Mouse (Mus musculus): ENCODE results near the gene Sprr2a2. TPM values are rescaled to one million over a fixed set of nuclear protein-coding genes. Genes with fewer than 3 reads are reported as not detected.
A peak's percentile ranks its signal among the peaks of the same experiment; 100 is the strongest.
"Not testable (repeated sequence)": the region's sequence is repeated elsewhere in the genome, so short reads cannot be mapped to it uniquely, and the experiment has no call there.

Gene Sprr2a2
- 4.6 and 6.2 TPM in 2 replicates for polyA plus RNA-seq (2014; fragmentation: Nextera tagmentation; extraction: Ambion mirVana)

GRCm38 (mm10) chr3:92215569-92215968, at the start of gene Sprr2a2, which contains the start of gene Sprr2a1:
Gene Sprr2a2 (plus strand): TSS chr3:92215920.
Gene Sprr2a1 (plus strand): TSS chr3:92215799.
- H3K4me3 ChIP-seq (ENCODE audit: low read depth, low read length); H3K4me1 ChIP-seq (ENCODE audit: control insufficient read depth, insufficient read depth, low read length); H3K4me2 ChIP-seq (ENCODE audit: low read depth, low read length); DNase-seq (ENCODE audit: low spot score); H3K9me3 ChIP-seq (ENCODE audit: control insufficient read depth, low read length); ATAC-seq (ENCODE audit: low read depth); H3K36me3 ChIP-seq (ENCODE audit: control insufficient read depth, insufficient read depth, low read length); H3K27ac ChIP-seq (replicated peaks; ENCODE audit: low read depth, low read length); H3K9ac ChIP-seq (ENCODE audit: low read depth, low read length); H3K27me3 ChIP-seq (replicated peaks; ENCODE audit: control insufficient read depth, insufficient read depth, low read length): not testable (repeated sequence)
- WGBS, result no CpG with 5 or more reads among the region's 2 CpGs

GRCm38 (mm10) chr3:92169847-92170246, 45.9 kb upstream of the Sprr2a2 start:
- Histone ChIP-seq H3K4me1 (ENCODE audit: control insufficient read depth, insufficient read depth, low read length) (no peaks in the 10 kb centered on the region), H3K27ac (replicated peaks; ENCODE audit: low read depth, low read length) (no peak overlapping the region), H3K9me3 (ENCODE audit: control insufficient read depth, low read length) (no peaks in the 10 kb centered on the region), H3K9ac (ENCODE audit: low read depth, low read length) (no peak overlapping the region), H3K4me2 (ENCODE audit: low read depth, low read length) (no peak overlapping the region), H3K36me3 (ENCODE audit: control insufficient read depth, insufficient read depth, low read length) (no peaks in the 10 kb centered on the region), H3K27me3 (replicated peaks; ENCODE audit: control insufficient read depth, insufficient read depth, low read length) (no peaks in the 10 kb centered on the region), H3K4me3 (ENCODE audit: low read depth, low read length) (no peak overlapping the region)
- peak; percentile 78 for DNase-seq (ENCODE audit: low spot score)
- 78% methylated on average over 3 of the region's 3 CpGs for WGBS
- ATAC-seq (ENCODE audit: low read depth), result 0 out of 2 replicates have a peak, but pooled peaks have one; percentile 37

GRCm38 (mm10) chr3:92176880-92177279, 38.8 kb upstream of the Sprr2a2 start:
- Histone ChIP-seq H3K9me3 (ENCODE audit: control insufficient read depth, low read length) (no peaks in the 10 kb centered on the region), H3K4me2 (ENCODE audit: low read depth, low read length) (no peak overlapping the region)

GRCm38 (mm10) chr3:92195512-92196200, 20.1 kb upstream of the Sprr2a2 start:
- no peak overlapping the region for H3K9ac ChIP-seq (ENCODE audit: low read depth, low read length)
- DNase-seq (ENCODE audit: low spot score) (no peak), ATAC-seq (ENCODE audit: low read depth) (no peak)
- H3K4me1 ChIP-seq (ENCODE audit: control insufficient read depth, insufficient read depth, low read length), result no peaks in the 10 kb centered on the region
- no peaks in the 10 kb centered on the region for H3K9me3 ChIP-seq (ENCODE audit: control insufficient read depth, low read length)
- H3K4me3 ChIP-seq (ENCODE audit: low read depth, low read length), result no peak overlapping the region
- no peak overlapping the region for H3K27ac ChIP-seq (replicated peaks; ENCODE audit: low read depth, low read length)
- no peaks in the 10 kb centered on the region for H3K27me3 ChIP-seq (replicated peaks; ENCODE audit: control insufficient read depth, insufficient read depth, low read length)
- no peak overlapping the region for H3K4me2 ChIP-seq (ENCODE audit: low read depth, low read length)
- WGBS, result 86% methylated on average over 5 of the region's 6 CpGs
- no peaks in the 10 kb centered on the region for H3K36me3 ChIP-seq (ENCODE audit: control insufficient read depth, insufficient read depth, low read length)

More at GRCm38 (mm10) chr3:92176880-92177279, 38.8 kb upstream of the Sprr2a2 start:
- H3K36me3 ChIP-seq (ENCODE audit: control insufficient read depth, insufficient read depth, low read length), result no peaks in the 10 kb centered on the region
- WGBS, result 46% methylated on average over 1 of the region's 1 CpGs
- DNase-seq (ENCODE audit: low spot score) (peak; percentile 11), ATAC-seq (ENCODE audit: low read depth) (no peak)
- H3K4me1 ChIP-seq (ENCODE audit: control insufficient read depth, insufficient read depth, low read length), result no peaks in the 10 kb centered on the region
- no peak overlapping the region for H3K4me3 ChIP-seq (ENCODE audit: low read depth, low read length)
- H3K9ac ChIP-seq (ENCODE audit: low read depth, low read length), result no peak overlapping the region
- H3K27ac ChIP-seq (replicated peaks; ENCODE audit: low read depth, low read length), result no peak overlapping the region
- H3K27me3 ChIP-seq (replicated peaks; ENCODE audit: control insufficient read depth, insufficient read depth, low read length), result no peaks in the 10 kb centered on the region

GRCm38 (mm10) chr3:92211133-92211925, 4.4 kb upstream of the Sprr2a2 start:
- not testable (repeated sequence) for H3K4me1 ChIP-seq (ENCODE audit: control insufficient read depth, insufficient read depth, low read length); H3K4me3 ChIP-seq (ENCODE audit: low read depth, low read length); H3K9me3 ChIP-seq (ENCODE audit: control insufficient read depth, low read length); H3K36me3 ChIP-seq (ENCODE audit: control insufficient read depth, insufficient read depth, low read length); ATAC-seq (ENCODE audit: low read depth); H3K27ac ChIP-seq (replicated peaks; ENCODE audit: low read depth, low read length); H3K27me3 ChIP-seq (replicated peaks; ENCODE audit: control insufficient read depth, insufficient read depth, low read length); DNase-seq (ENCODE audit: low spot score); H3K9ac ChIP-seq (ENCODE audit: low read depth, low read length); H3K4me2 ChIP-seq (ENCODE audit: low read depth, low read length)
- no CpG with 5 or more reads among the region's 16 CpGs for WGBS

GRCm38 (mm10) chr3:92212059-92212458, 3.7 kb upstream of the Sprr2a2 start:
- ATAC-seq (ENCODE audit: low read depth); H3K27me3 ChIP-seq (replicated peaks; ENCODE audit: control insufficient read depth, insufficient read depth, low read length); H3K9me3 ChIP-seq (ENCODE audit: control insufficient read depth, low read length); H3K4me2 ChIP-seq (ENCODE audit: low read depth, low read length); H3K4me1 ChIP-seq (ENCODE audit: control insufficient read depth, insufficient read depth, low read length); DNase-seq (ENCODE audit: low spot score); H3K9ac ChIP-seq (ENCODE audit: low read depth, low read length); H3K4me3 ChIP-seq (ENCODE audit: low read depth, low read length); H3K27ac ChIP-seq (replicated peaks; ENCODE audit: low read depth, low read length); H3K36me3 ChIP-seq (ENCODE audit: control insufficient read depth, insufficient read depth, low read length): not testable (repeated sequence)
- no CpG with 5 or more reads among the region's 1 CpGs for WGBS

GRCm38 (mm10) chr3:92213651-92214050, 2.1 kb upstream of the Sprr2a2 start:
- not testable (repeated sequence) for DNase-seq (ENCODE audit: low spot score); H3K4me3 ChIP-seq (ENCODE audit: low read depth, low read length); H3K9me3 ChIP-seq (ENCODE audit: control insufficient read depth, low read length); H3K36me3 ChIP-seq (ENCODE audit: control insufficient read depth, insufficient read depth, low read length); H3K9ac ChIP-seq (ENCODE audit: low read depth, low read length); ATAC-seq (ENCODE audit: low read depth); H3K4me2 ChIP-seq (ENCODE audit: low read depth, low read length); H3K27me3 ChIP-seq (replicated peaks; ENCODE audit: control insufficient read depth, insufficient read depth, low read length); H3K27ac ChIP-seq (replicated peaks; ENCODE audit: low read depth, low read length); H3K4me1 ChIP-seq (ENCODE audit: control insufficient read depth, insufficient read depth, low read length)

- not testable (repeated sequence) for H3K27ac ChIP-seq (replicated peaks; ENCODE audit: low read depth, low read length); DNase-seq (ENCODE audit: low spot score); H3K4me1 ChIP-seq (ENCODE audit: control insufficient read depth, insufficient read depth, low read length); H3K4me3 ChIP-seq (ENCODE audit: low read depth, low read length); H3K4me2 ChIP-seq (ENCODE audit: low read depth, low read length); H3K27me3 ChIP-seq (replicated peaks; ENCODE audit: control insufficient read depth, insufficient read depth, low read length); H3K9me3 ChIP-seq (ENCODE audit: control insufficient read depth, low read length); H3K9ac ChIP-seq (ENCODE audit: low read depth, low read length); H3K36me3 ChIP-seq (ENCODE audit: control insufficient read depth, insufficient read depth, low read length)
- peak; percentile 39; the same call in 1 of the 2 replicates for ATAC-seq (ENCODE audit: low read depth)
- no CpG with 5 or more reads among the region's 8 CpGs for WGBS
Measured at GRCm38 (mm10) chr3:92219031-92219430, 3.3 kb downstream of the Sprr2a2 start.
